Mouse (Mus musculus): ENCODE measurements around the gene P2ry6. TPM values are rescaled to one million over a fixed set of nuclear protein-coding genes. Genes with fewer than 3 reads are reported as not detected.

Gene P2ry6
- total and polyA plus RNA-seq, 2 experiments from 2014 or later = 3.5 to 4.5 TPM

DNA sequence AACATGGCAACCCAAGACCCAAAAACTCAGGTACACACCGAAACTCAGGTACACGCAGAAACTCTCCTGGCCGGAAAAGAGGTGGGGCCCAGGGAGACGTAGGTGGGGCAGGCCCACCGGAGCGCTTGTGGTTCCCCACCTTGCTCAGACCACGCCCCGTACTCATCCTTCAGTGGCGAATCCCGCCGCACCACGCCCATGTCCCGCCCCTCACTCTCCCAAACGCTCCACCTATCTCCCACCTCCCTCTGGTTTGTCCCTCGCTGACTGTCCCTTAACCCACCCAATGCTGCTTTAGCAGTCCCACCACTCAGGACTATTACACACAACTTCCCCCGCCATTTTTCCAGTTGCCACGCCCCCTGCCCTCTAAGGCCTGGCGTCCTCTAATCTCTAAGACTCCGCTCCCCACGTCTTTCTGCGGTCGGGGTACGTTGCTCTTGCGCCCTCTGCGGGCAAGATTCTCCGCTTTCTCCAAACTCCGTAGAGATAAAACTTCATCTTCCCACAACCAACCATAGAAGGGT is 41.9 kb downstream of the P2ry6 start:
- WGBS = under 1% methylated on average over 27 of the region's 27 CpGs
- H3K36me3 ChIP-seq (replicated peaks; ENCODE audit: control insufficient read depth, insufficient read depth, low read length) = no peaks in the 10 kb centered on the region

DNA sequence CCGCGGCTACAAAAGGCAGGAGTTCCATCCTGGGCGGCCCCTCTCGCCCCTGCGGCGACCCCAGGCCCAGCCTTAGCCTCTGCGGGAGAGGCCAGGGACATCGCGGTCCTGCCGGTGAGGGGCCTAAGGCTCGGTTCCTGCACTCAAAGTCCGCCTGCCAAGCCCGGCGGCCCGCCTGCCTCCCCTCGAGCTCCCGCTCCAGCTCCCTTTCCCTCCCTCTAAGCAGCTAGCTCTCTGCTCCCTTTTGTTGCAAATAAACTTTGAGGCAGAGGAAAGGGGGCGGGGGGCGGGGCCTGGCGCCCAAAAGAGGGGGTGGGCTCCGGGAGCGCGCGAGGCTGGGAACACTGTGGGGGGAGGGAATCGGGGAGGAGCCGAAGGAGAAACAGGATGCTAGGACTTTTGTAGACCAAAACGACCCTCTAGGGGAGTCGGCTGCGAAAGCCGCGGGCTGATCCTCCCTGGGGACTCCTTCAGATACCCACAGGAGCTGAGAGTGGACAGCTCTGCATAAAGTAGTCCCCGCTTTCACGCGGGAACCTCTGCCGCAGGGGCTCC is 42.4 kb downstream of the P2ry6 start, which contains the start of gene Arhgef17:
Arhgef17 (minus strand) TSS at position 182 of the 555 bp plus-strand sequence.
- peak within 1 kb of the TSS; percentile 68 for H3K4me3 ChIP-seq (ENCODE audit: low read depth, low read length)
- DNase-seq (ENCODE audit: low spot score) (peak; percentile 73), ATAC-seq (ENCODE audit: insufficient read depth, low read depth) (peak; percentile 51)
- under 1% methylated on average over 34 of the region's 35 CpGs for WGBS
- peak within 1 kb of the TSS; percentile 69 for H3K4me2 ChIP-seq (ENCODE audit: low read depth, low read length)
- H3K27ac ChIP-seq (ENCODE audit: low read depth) = peak within 1 kb of the TSS; percentile 90
- peak within 1 kb of the TSS; percentile 77 for H3K9ac ChIP-seq (replicated peaks; ENCODE audit: low read depth, low read length)
- no peaks in the 10 kb centered on the region for H3K9me3 ChIP-seq (replicated peaks; ENCODE audit: control insufficient read depth, low read length)
- TF ChIP-seq EP300 (IDR thresholded peaks at IDR 0.05; ENCODE audit: low read depth) (no peak), CTCF (IDR thresholded peaks at IDR 0.05; ENCODE audit: low read depth) (no peak)
- no peaks in the 10 kb centered on the region for H3K27me3 ChIP-seq (ENCODE audit: control insufficient read depth, insufficient read depth, low read length)
- H3K36me3 ChIP-seq (replicated peaks; ENCODE audit: control insufficient read depth, insufficient read depth, low read length) = no peaks in the 10 kb centered on the region
- H3K4me1 ChIP-seq (ENCODE audit: control insufficient read depth, insufficient read depth) = peaks cover 28% of the 10 kb centered on the region

More for the DNA sequence above, 41.9 kb downstream of the P2ry6 start:
- H3K27me3 ChIP-seq (ENCODE audit: control insufficient read depth, insufficient read depth, low read length) = no peaks in the 10 kb centered on the region
- ATAC-seq (ENCODE audit: insufficient read depth, low read depth) (peak; percentile 76), DNase-seq (ENCODE audit: low spot score) (peak; percentile 88)
- peak overlapping the region; percentile 90 for H3K27ac ChIP-seq (ENCODE audit: low read depth)
- H3K4me1 ChIP-seq (ENCODE audit: control insufficient read depth, insufficient read depth) = peaks cover 23% of the 10 kb centered on the region
- peak overlapping the region; percentile 77 for H3K9ac ChIP-seq (replicated peaks; ENCODE audit: low read depth, low read length)
- peak overlapping the region; percentile 68 for H3K4me3 ChIP-seq (ENCODE audit: low read depth, low read length)
- peak overlapping the region; percentile 69 for H3K4me2 ChIP-seq (ENCODE audit: low read depth, low read length)
- no peaks in the 10 kb centered on the region for H3K9me3 ChIP-seq (replicated peaks; ENCODE audit: control insufficient read depth, low read length)
- TF ChIP-seq CTCF (IDR thresholded peaks at IDR 0.05; ENCODE audit: low read depth) = peak; percentile 83
- TF ChIP-seq EP300 (IDR thresholded peaks at IDR 0.05; ENCODE audit: low read depth) = no peak

- ATAC-seq (ENCODE audit: insufficient read depth, low read depth) = peak; percentile 5; the same call in 1 of the 2 replicates
- H3K4me3 ChIP-seq (ENCODE audit: low read depth, low read length) = peak overlapping the region; percentile 68
- H3K36me3 ChIP-seq (replicated peaks; ENCODE audit: control insufficient read depth, insufficient read depth, low read length) = no peaks in the 10 kb centered on the region
- H3K4me2 ChIP-seq (ENCODE audit: low read depth, low read length) = peak overlapping the region; percentile 69
- no peaks in the 10 kb centered on the region for H3K9me3 ChIP-seq (replicated peaks; ENCODE audit: control insufficient read depth, low read length)
- TF ChIP-seq EP300 (IDR thresholded peaks at IDR 0.05; ENCODE audit: low read depth) = no peak
- TF ChIP-seq CTCF (IDR thresholded peaks at IDR 0.05; ENCODE audit: low read depth) = no peak
- H3K27ac ChIP-seq (ENCODE audit: low read depth) = peak overlapping the region; percentile 90
- DNase-seq (ENCODE audit: low spot score) = peak; percentile 5
- peaks cover 34% of the 10 kb centered on the region for H3K4me1 ChIP-seq (ENCODE audit: control insufficient read depth, insufficient read depth)
- WGBS = under 1% methylated on average over 66 of the region's 73 CpGs
- no peaks in the 10 kb centered on the region for H3K27me3 ChIP-seq (ENCODE audit: control insufficient read depth, insufficient read depth, low read length)
- peak overlapping the region; percentile 77 for H3K9ac ChIP-seq (replicated peaks; ENCODE audit: low read depth, low read length)
These were observed 43.0 kb downstream of the P2ry6 start for GRCm38 (mm10) chr7:100931316-100931925.

DNA sequence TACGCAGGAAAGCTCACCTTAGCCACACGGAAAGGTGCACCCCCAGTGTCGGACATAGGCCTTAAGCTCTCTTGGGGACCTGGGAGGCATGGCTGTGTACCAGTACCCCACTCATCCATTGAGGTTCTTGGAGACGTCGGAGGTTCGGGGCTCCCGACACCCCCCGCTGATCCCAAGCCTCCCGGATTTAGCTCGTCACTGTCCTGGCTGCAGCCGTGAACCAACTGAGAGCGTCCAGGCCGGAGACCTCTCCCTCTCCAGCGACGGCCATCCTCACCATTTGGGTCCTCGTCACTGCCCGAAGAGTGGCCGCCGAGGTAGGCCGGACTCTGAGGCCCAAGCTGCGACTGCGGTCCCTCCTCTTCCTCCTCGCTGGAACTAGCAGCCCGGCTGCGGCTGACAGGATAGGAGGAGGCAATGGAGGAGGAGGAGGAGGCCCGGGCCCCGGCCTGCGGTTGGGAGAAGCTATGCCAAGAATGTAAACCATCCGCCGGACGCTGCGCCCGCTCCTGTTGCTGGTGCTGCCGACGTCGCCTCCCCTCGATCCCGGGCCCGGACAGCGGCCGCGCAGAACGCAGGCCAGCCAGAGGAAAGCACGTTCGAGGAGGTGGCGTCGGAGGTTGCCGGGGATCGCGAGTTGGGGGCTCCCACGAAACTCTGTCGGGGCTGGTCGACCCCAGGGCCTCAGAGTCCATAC is 43.7 kb downstream of the P2ry6 start:
- Histone ChIP-seq H3K4me3 (ENCODE audit: low read depth, low read length) (peak overlapping the region; percentile 68), H3K9ac (replicated peaks; ENCODE audit: low read depth, low read length) (peak overlapping the region; percentile 77), H3K4me1 (ENCODE audit: control insufficient read depth, insufficient read depth) (peaks cover 40% of the 10 kb centered on the region), H3K27me3 (ENCODE audit: control insufficient read depth, insufficient read depth, low read length) (no peaks in the 10 kb centered on the region), H3K36me3 (replicated peaks; ENCODE audit: control insufficient read depth, insufficient read depth, low read length) (no peaks in the 10 kb centered on the region), H3K9me3 (replicated peaks; ENCODE audit: control insufficient read depth, low read length) (no peaks in the 10 kb centered on the region), H3K4me2 (ENCODE audit: low read depth, low read length) (peak overlapping the region; percentile 69), H3K27ac (ENCODE audit: low read depth) (peak overlapping the region; percentile 90)
- TF ChIP-seq EP300 (IDR thresholded peaks at IDR 0.05; ENCODE audit: low read depth) = no peak; the same call in 1 of the 2 replicates
- no peak for TF ChIP-seq CTCF (IDR thresholded peaks at IDR 0.05; ENCODE audit: low read depth)
- ATAC-seq (ENCODE audit: insufficient read depth, low read depth) (peak; percentile 43), DNase-seq (ENCODE audit: low spot score) (peak; percentile 82)
- 5% methylated on average over 50 of the region's 53 CpGs for WGBS

GRCm38 (mm10) chr7:100929639-100930303 is 44.7 kb downstream of the P2ry6 start:
- Histone ChIP-seq H3K36me3 (replicated peaks; ENCODE audit: control insufficient read depth, insufficient read depth, low read length) (no peaks in the 10 kb centered on the region), H3K4me2 (ENCODE audit: low read depth, low read length) (peak overlapping the region; percentile 69), H3K9ac (replicated peaks; ENCODE audit: low read depth, low read length) (peak overlapping the region; percentile 77; the same call in 1 of the 2 replicates), H3K27me3 (ENCODE audit: control insufficient read depth, insufficient read depth, low read length) (no peaks in the 10 kb centered on the region), H3K9me3 (replicated peaks; ENCODE audit: control insufficient read depth, low read length) (no peaks in the 10 kb centered on the region), H3K4me1 (ENCODE audit: control insufficient read depth, insufficient read depth) (peaks cover 50% of the 10 kb centered on the region), H3K27ac (ENCODE audit: low read depth) (no peak overlapping the region), H3K4me3 (ENCODE audit: low read depth, low read length) (peak overlapping the region; percentile 68)
- 68% methylated on average over 19 of the region's 19 CpGs for WGBS
- peak; percentile 4 for DNase-seq (ENCODE audit: low spot score)
- TF ChIP-seq CTCF (IDR thresholded peaks at IDR 0.05; ENCODE audit: low read depth) (no peak), EP300 (IDR thresholded peaks at IDR 0.05; ENCODE audit: low read depth) (no peak)
- no peak for ATAC-seq (ENCODE audit: insufficient read depth, low read depth)
